Mouse (Mus musculus): ENCODE data around the gene Ecm2.

The Ecm2 gene

GRCm38 (mm10) chr13:49504510-49504909, at the start of gene Ecm2:
Gene Ecm2 (plus strand): TSS chr13:49504810.
- no peak for DNase-seq

GRCm38 (mm10) chr13:49460276-49460675, 44.3 kb upstream of the Ecm2 start:
- DNase-seq = no peak

- DNase-seq = no peak
Observed at GRCm38 (mm10) chr13:49460692-49461414, 43.8 kb upstream of the Ecm2 start.

- DNase-seq = peak; percentile 56
Observed at GRCm38 (mm10) chr13:49461458-49462132, 43.0 kb upstream of the Ecm2 start.

GRCm38 (mm10) chr13:49462921-49463320, 41.7 kb upstream of the Ecm2 start:
- no peak for DNase-seq

- DNase-seq = no peak
Observed at GRCm38 (mm10) chr13:49465875-49466274, 38.7 kb upstream of the Ecm2 start.

- no peak for DNase-seq
Observed at GRCm38 (mm10) chr13:49466393-49467075, 38.1 kb upstream of the Ecm2 start.

GRCm38 (mm10) chr13:49467585-49467984, 37.0 kb upstream of the Ecm2 start:
- DNase-seq = no peak

GRCm38 (mm10) chr13:49469002-49469401, 35.6 kb upstream of the Ecm2 start:
- DNase-seq = no peak

GRCm38 (mm10) chr13:49470319-49470718, 34.3 kb upstream of the Ecm2 start:
- no peak for DNase-seq

- no peak for DNase-seq
Observed at GRCm38 (mm10) chr13:49470806-49471205, 33.8 kb upstream of the Ecm2 start.

GRCm38 (mm10) chr13:49471981-49472675, 32.5 kb upstream of the Ecm2 start:
- no peak for DNase-seq

- DNase-seq = no peak
Observed at GRCm38 (mm10) chr13:49472676-49473005, 32.0 kb upstream of the Ecm2 start.

- DNase-seq = no peak
Observed at GRCm38 (mm10) chr13:49477887-49478286, 26.7 kb upstream of the Ecm2 start.

GRCm38 (mm10) chr13:49478851-49479374, 25.7 kb upstream of the Ecm2 start:
- DNase-seq = no peak

- DNase-seq = no peak
Observed at GRCm38 (mm10) chr13:49479399-49479798, 25.2 kb upstream of the Ecm2 start.

- peak; percentile 54 for DNase-seq
Observed at GRCm38 (mm10) chr13:49480057-49480456, 24.6 kb upstream of the Ecm2 start.

GRCm38 (mm10) chr13:49480551-49480950, 24.1 kb upstream of the Ecm2 start:
- DNase-seq = no peak

- DNase-seq = no peak
Observed at GRCm38 (mm10) chr13:49485388-49485787, 19.2 kb upstream of the Ecm2 start.

GRCm38 (mm10) chr13:49492376-49493368, 11.9 kb upstream of the Ecm2 start, which contains the start of gene Tes3-ps:
Gene Tes3-ps (plus strand): TSS chr13:49493318.
- DNase-seq = no peak

GRCm38 (mm10) chr13:49505776-49506175, 1.2 kb downstream of the Ecm2 start:
- no peak for DNase-seq

GRCm38 (mm10) chr13:49507176-49507575, 2.6 kb downstream of the Ecm2 start:
- no peak for DNase-seq
